Mouse (Mus musculus): ENCODE data around the gene Psma1.
A peak's percentile ranks its signal among the peaks of the same experiment; 100 is the strongest.

Gene Psma1

GRCm38 (mm10) chr7:114276005-114276752 lies at the start of gene Psma1:
Gene Psma1 (minus strand): TSS chr7:114276118.
- DNase-seq (ENCODE audit: low read depth, low spot score): peak; percentile 100

- DNase-seq (ENCODE audit: low read depth, low spot score): no peak
These were observed 47.6 kb upstream of the Psma1 start for GRCm38 (mm10) chr7:114323527-114323926.

- no peak for DNase-seq (ENCODE audit: low read depth, low spot score)
These were observed 46.9 kb upstream of the Psma1 start for GRCm38 (mm10) chr7:114322531-114323441.

GRCm38 (mm10) chr7:114321694-114322372 lies 45.9 kb upstream of the Psma1 start:
- no peak for DNase-seq (ENCODE audit: low read depth, low spot score)

- no peak for DNase-seq (ENCODE audit: low read depth, low spot score)
These were observed 42.0 kb upstream of the Psma1 start for GRCm38 (mm10) chr7:114317896-114318295.

GRCm38 (mm10) chr7:114317389-114317792 lies 41.5 kb upstream of the Psma1 start:
- peak; percentile 33 for DNase-seq (ENCODE audit: low read depth, low spot score)

GRCm38 (mm10) chr7:114316361-114316871 lies 40.5 kb upstream of the Psma1 start:
- DNase-seq (ENCODE audit: low read depth, low spot score): no peak

GRCm38 (mm10) chr7:114311209-114311608 lies 35.3 kb upstream of the Psma1 start:
- no peak for DNase-seq (ENCODE audit: low read depth, low spot score)

- no peak for DNase-seq (ENCODE audit: low read depth, low spot score)
These were observed 33.1 kb upstream of the Psma1 start for GRCm38 (mm10) chr7:114309020-114309419.

- no peak for DNase-seq (ENCODE audit: low read depth, low spot score)
These were observed 25.4 kb upstream of the Psma1 start for GRCm38 (mm10) chr7:114301293-114301782.

- DNase-seq (ENCODE audit: low read depth, low spot score): no peak
These were observed 24.9 kb upstream of the Psma1 start for GRCm38 (mm10) chr7:114300782-114301181.

GRCm38 (mm10) chr7:114299247-114299646 lies 23.3 kb upstream of the Psma1 start:
- no peak for DNase-seq (ENCODE audit: low read depth, low spot score)

GRCm38 (mm10) chr7:114294698-114295097 lies 18.8 kb upstream of the Psma1 start:
- DNase-seq (ENCODE audit: low read depth, low spot score): no peak

- no peak for DNase-seq (ENCODE audit: low read depth, low spot score)
These were observed 18.0 kb upstream of the Psma1 start for GRCm38 (mm10) chr7:114293903-114294302.

GRCm38 (mm10) chr7:114292501-114292971 lies 16.6 kb upstream of the Psma1 start:
- DNase-seq (ENCODE audit: low read depth, low spot score): no peak

- DNase-seq (ENCODE audit: low read depth, low spot score): no peak
These were observed 15.8 kb upstream of the Psma1 start for GRCm38 (mm10) chr7:114291461-114292335.

- DNase-seq (ENCODE audit: low read depth, low spot score): no peak
These were observed 14.2 kb upstream of the Psma1 start for GRCm38 (mm10) chr7:114290078-114290506.

GRCm38 (mm10) chr7:114284296-114284910 lies 8.5 kb upstream of the Psma1 start:
- DNase-seq (ENCODE audit: low read depth, low spot score): no peak

- DNase-seq (ENCODE audit: low read depth, low spot score): peak; percentile 18
These were observed 7.1 kb upstream of the Psma1 start for GRCm38 (mm10) chr7:114283006-114283405.

GRCm38 (mm10) chr7:114281671-114282070 lies 5.8 kb upstream of the Psma1 start:
- peak; percentile 81 for DNase-seq (ENCODE audit: low read depth, low spot score)

Data from ZHBTc4 (cell line).